Mouse (Mus musculus): Measurements from ENCODE around the gene Fam129b.

Gene Fam129b

GRCm38 (mm10) chr2:32891278-32891677, 15.4 kb downstream of the Fam129b start:
- no peak for DNase-seq (ENCODE audit: low read depth, low spot score)

- DNase-seq (ENCODE audit: low read depth, low spot score) = no peak
These were observed 16.6 kb downstream of the Fam129b start for GRCm38 (mm10) chr2:32892490-32892889.

DNA sequence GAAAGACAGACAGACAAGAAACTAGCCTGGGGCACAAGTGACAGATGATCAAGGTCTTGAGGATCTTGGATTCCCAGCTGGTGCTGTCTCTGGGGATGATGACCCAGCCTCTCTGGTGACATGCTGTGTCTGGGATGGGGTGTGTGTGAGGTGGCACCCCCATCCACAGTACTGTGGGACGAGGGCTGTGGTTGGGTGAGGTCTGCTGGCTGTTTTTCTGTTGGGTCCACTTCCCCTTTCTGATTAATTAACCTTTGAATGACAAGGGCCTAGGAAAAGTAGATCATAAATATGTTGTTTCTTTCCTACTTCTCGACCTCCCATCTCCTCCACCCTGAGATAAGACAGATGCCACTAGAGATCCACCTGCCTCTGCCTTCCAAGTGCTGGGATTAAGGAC, 18.2 kb downstream of the Fam129b start:
- no peak for DNase-seq (ENCODE audit: low read depth, low spot score)

- DNase-seq (ENCODE audit: low read depth, low spot score) = no peak
These were observed 19.7 kb downstream of the Fam129b start for GRCm38 (mm10) chr2:32895606-32896106.

- no peak for DNase-seq (ENCODE audit: low read depth, low spot score)
These were observed 20.7 kb downstream of the Fam129b start for GRCm38 (mm10) chr2:32896507-32897147.

DNA sequence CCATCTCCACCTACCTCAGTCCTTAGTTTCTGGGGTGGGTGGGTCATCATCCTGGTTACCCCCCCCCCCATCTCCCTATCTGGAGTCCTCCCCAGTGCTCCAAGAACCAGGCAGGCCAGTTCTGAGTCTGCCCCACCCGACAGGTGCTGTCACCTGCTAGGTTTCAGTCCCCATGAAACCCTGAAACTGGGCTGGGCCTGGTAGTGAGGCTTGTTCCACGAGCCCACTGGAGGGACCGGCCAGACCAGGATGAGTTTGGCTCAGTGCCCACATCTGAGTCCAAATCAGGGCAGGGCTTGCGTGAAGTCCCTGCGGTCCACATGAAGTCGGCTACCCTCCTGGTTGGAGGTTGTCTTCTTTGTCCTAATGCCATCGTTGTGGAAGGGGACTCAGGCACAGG, 23.1 kb downstream of the Fam129b start:
- DNase-seq (ENCODE audit: low read depth, low spot score) = no peak

GRCm38 (mm10) chr2:32902126-32902525, 26.2 kb downstream of the Fam129b start:
- no peak for DNase-seq (ENCODE audit: low read depth, low spot score)

- DNase-seq (ENCODE audit: low read depth, low spot score) = no peak
These were observed 27.6 kb downstream of the Fam129b start for GRCm38 (mm10) chr2:32903470-32903869.

DNA sequence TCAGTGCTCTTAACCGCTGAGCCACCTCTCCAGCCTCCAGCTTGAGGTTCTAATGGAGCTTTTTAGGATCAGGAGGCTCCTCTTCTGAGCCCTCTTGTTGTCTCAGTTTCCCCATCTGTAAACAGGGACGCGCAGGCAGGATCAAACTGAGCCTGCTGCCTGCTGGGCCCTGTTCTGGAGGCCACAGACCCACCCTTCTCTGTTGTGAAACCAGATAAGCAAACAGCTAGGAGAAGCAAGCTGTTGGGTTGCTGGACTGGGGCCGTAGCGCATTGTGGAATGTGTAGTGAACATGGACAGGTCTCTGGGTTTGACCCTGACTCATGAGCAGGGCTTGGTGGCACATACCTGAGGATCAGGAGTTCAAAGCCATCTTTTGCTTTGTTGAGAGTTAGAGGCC, 28.7 kb downstream of the Fam129b start:
- no peak for DNase-seq (ENCODE audit: low read depth, low spot score)

DNA sequence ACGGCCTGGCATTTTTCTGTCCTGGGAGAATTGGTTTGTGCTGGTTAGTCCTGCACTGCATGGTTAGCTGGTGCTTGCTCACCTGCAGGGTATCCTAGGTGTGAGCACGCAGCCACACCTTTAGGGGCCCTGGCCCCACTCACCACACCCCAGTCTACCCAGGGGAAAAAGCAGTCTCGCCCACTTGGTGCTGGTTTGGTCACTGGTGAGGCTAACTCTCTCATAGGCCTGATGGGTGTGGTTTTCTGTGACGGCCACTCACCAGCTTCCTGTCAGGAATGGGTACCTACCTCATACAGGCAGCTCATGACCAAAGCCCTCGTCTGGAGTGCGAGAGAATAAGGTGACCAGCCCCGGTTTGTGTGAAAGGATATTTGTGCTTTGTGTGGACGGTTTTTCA, 29.4 kb downstream of the Fam129b start:
- no peak for DNase-seq (ENCODE audit: low read depth, low spot score)

GRCm38 (mm10) chr2:32907442-32907841, 31.5 kb downstream of the Fam129b start:
- DNase-seq (ENCODE audit: low read depth, low spot score) = no peak

GRCm38 (mm10) chr2:32908272-32908671, 32.4 kb downstream of the Fam129b start:
- DNase-seq (ENCODE audit: low read depth, low spot score) = no peak

DNA sequence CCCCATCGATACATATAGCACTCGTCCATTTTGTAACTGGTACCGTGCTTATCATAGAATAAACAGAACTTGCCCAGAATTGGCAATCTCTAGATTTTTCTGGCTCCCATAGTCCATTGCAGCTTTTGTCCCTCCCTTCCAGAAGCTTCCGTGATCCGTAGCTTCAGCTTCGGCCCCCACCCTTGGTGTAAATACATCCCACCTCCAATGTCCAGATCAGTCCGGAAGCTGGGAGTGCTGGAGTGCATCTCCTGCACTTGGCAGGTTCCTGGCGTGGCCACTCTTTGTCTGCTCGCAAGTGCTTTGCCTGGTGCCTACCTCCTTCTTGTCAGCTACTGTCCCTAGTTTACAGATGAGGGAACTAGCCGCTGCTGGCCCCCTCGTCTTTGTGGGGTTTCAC, 32.9 kb downstream of the Fam129b start:
- DNase-seq (ENCODE audit: low read depth, low spot score) = no peak

- DNase-seq (ENCODE audit: low read depth, low spot score) = no peak
These were observed 35.8 kb downstream of the Fam129b start for GRCm38 (mm10) chr2:32911639-32912182.

GRCm38 (mm10) chr2:32912210-32912804, 36.4 kb downstream of the Fam129b start:
- peak; percentile 86 for DNase-seq (ENCODE audit: low read depth, low spot score)

GRCm38 (mm10) chr2:32914362-32914761, 38.4 kb downstream of the Fam129b start:
- DNase-seq (ENCODE audit: low read depth, low spot score) = no peak

DNA sequence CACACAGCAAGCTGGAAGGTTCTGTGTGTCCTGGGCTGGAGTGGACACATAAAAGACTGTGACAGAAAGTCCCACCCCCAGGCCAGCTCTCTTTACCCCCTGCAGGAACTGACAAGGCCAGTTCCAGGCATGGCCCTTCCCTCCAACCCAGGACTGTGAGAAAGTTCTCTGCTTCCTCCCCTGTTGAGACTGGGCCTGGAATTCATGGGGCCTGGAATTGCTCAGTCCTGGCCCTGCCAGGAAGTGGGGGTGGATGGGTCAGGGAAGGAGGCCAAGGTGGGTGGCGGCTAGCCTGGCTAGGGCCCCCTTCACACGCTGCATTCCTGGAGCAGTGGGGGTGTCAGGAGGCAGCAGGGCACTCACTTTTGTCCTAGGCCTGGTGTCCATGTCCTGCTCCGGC, 39.0 kb downstream of the Fam129b start:
- DNase-seq (ENCODE audit: low read depth, low spot score) = peak; percentile 56

GRCm38 (mm10) chr2:32917526-32917925, 41.6 kb downstream of the Fam129b start:
- DNase-seq (ENCODE audit: low read depth, low spot score) = peak; percentile 55

DNA sequence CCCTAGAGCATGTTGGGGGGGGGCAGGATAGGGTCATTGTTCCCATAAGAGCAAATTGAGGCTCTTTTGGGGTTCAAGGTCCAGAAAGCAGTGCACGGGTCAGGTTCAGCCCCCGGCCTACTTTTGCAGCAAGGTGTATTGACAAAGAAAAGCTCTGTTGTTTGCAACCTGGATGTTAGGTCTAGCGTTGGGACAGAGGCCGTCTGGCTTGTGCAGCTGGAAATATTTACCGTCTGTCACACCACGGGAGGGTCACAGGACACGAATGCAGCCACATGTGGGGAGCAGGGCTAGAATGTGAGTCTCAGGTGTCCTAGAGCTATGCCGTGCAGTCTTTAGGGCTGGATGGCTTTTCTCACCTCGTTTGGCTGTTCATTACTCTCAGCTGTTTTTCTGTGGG, 42.5 kb downstream of the Fam129b start:
- DNase-seq (ENCODE audit: low read depth, low spot score) = no peak

DNA sequence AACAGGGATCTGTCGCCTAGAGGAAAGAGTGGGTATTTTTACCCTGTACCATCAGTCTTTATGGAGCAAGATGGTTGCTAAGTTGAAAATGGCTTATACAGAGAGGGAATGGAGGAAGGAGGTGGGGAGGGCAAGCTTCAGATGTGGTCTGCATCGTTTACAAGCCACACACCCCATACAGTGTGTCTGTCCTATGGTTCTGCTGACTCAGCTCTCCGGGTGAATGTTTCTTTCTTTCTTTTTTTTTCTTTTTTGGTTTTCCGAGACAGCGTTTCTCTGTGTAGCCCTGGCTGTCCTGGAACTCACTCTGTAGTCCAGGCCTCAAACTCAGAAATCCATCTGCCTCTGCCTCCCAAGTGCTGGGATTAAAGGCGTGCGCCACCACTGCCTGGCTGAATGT, 45.3 kb downstream of the Fam129b start:
- no peak for DNase-seq (ENCODE audit: low read depth, low spot score)

DNA sequence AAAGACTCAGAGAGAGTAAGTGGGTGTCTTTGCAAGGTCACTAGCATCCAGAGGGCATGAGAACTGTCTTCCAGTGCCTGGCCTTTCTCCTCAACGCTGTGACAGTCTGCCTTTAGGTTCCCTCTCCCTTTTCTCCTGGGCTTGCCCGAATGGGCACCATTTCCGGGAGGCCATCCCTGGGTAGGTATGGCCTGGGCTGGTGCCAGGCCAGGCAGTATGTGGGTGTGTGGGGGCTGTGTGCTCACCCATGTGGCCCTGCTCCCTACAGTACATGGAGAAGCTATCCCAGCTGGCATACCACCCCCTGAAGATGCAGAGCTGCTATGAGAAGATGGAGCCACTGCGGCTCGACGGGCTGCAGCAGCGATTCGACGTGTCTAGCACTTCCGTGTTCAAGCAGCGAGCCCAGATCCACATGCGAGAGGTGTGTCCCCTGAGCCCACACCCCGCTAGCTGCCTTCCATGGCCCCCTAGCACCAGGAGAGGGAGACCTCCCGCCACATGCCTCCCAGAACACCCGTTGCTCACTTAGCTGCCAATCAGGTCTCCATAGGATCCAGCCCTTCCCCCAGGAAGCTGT, 46.0 kb downstream of the Fam129b start:
- DNase-seq (ENCODE audit: low read depth, low spot score) = no peak

GRCm38 (mm10) chr2:32922564-32922963, 46.6 kb downstream of the Fam129b start:
- DNase-seq (ENCODE audit: low read depth, low spot score) = no peak

Measured in skeletal muscle tissue, adult 2 months (tissue).